Mouse (Mus musculus) kidney, adult 2 months (tissue): ENCODE measurements around the gene Dcaf17. TPM values are rescaled to one million over a fixed set of nuclear protein-coding genes. Genes with fewer than 3 reads are reported as not detected.
A peak's percentile ranks its signal among the peaks of the same experiment; 100 is the strongest.

Experiments
- DNase-seq: peaks from one replicate; pipeline ENCODE4 v3.0.0; 2021
- H3K27ac ChIP-seq: fragments of 200-500 bp; 2 replicates; pipeline ENCODE4 v1.5.1; 2012; ENCODE audit warnings: low read depth, low read length, control low read depth, inconsistent platforms; ENCODE audit not compliant: insufficient read depth
- H3K27me3 ChIP-seq: fragments of 200-500 bp; replicated peaks from 2 replicates; pipeline ENCODE4 v1.6.1; 2012; ENCODE audit warnings: mild to moderate bottlenecking, moderate library complexity, low read length, inconsistent platforms; ENCODE audit not compliant: control insufficient read depth, insufficient read depth
- H3K36me3 ChIP-seq: fragments of 200-500 bp; 2 replicates; pipeline ENCODE4 v1.6.1; 2012; ENCODE audit warnings: mild to moderate bottlenecking, moderate library complexity, low read length, inconsistent platforms; ENCODE audit not compliant: control insufficient read depth, insufficient read depth
- H3K4me1 ChIP-seq: fragments of 200-500 bp; 2 replicates; pipeline ENCODE4 v1.6.1; 2011; ENCODE audit warnings: low read length; ENCODE audit not compliant: control insufficient read depth, insufficient read depth
- H3K4me3 ChIP-seq: fragments of 200-500 bp; 2 replicates; pipeline ENCODE4 v1.5.1; 2011; ENCODE audit warnings: mild to moderate bottlenecking, low read depth, low read length, control low read depth; ENCODE audit not compliant: insufficient read depth
- CTCF ChIP-seq: fragments of 200-500 bp; conservative IDR thresholded peaks from 2 replicates; pipeline ENCODE4 v1.5.1; 2011; ENCODE audit warnings: low read depth, mild to moderate bottlenecking, control low read depth, low read length, moderate library complexity, mixed read lengths; ENCODE audit not compliant: insufficient read depth, insufficient read length
- POLR2A ChIP-seq: fragments of 200-500 bp; IDR thresholded peaks from one replicate; pipeline ENCODE4 v1.6.1; 2011; ENCODE audit warnings: low read depth, low read length, control low read depth
- WGBS: fragments of 180-500 bp; shearing (Covaris S2); methylation state at CpG from one replicate; pipeline ENCODE4 v1.1.7; 2018; 5-methylcytosine and 5-hydroxymethylcytosine counted together
- polyA plus RNA-seq: library from polyadenylated mRNA; depleted of rRNA; stranded (reverse); fragments of >200 nt; gene quantifications from 2 replicates; pipeline ENCODE4 v1.2.3, GENCODE M21; 2012

The Dcaf17 gene
- polyA plus RNA-seq, 1 experiment, result 3.7 TPM

- DNase-seq, result no peak
- H3K4me1 ChIP-seq, result peaks cover 6% of the 10 kb centered on the region; the same call in 1 of the 2 replicates
- H3K27me3 ChIP-seq, result no peaks in the 10 kb centered on the region
- H3K27ac ChIP-seq, result no peak overlapping the region
- TF ChIP-seq POLR2A (no peak), CTCF (no peak)
- no peak overlapping the region for H3K4me3 ChIP-seq
- no peaks in the 10 kb centered on the region for H3K36me3 ChIP-seq
- WGBS, result 93% methylated on average over 6 of the region's 6 CpGs
Observed at GRCm38 (mm10) chr2:71023986-71024385, 31.1 kb upstream of the Dcaf17 start.

- Histone ChIP-seq H3K27me3 (no peaks in the 10 kb centered on the region), H3K4me3 (no peak overlapping the region), H3K36me3 (no peaks in the 10 kb centered on the region), H3K4me1 (peaks cover 9% of the 10 kb centered on the region; the same call in 1 of the 2 replicates), H3K27ac (peak overlapping the region; percentile 83)
- DNase-seq, result peak; percentile 88
- WGBS, result 31% methylated on average over 12 of the region's 12 CpGs
- no peak for TF ChIP-seq CTCF
- no peak for TF ChIP-seq POLR2A
Observed at GRCm38 (mm10) chr2:71025576-71026315, 29.4 kb upstream of the Dcaf17 start.

- H3K4me3 ChIP-seq, result no peak overlapping the region
- TF ChIP-seq CTCF (no peak), POLR2A (no peak)
- 0 out of 2 replicates have a peak overlapping the region, but pooled peaks have one; percentile 0 for H3K27ac ChIP-seq
- DNase-seq, result peak; percentile 54
- no peaks in the 10 kb centered on the region for H3K36me3 ChIP-seq
- peaks cover 9% of the 10 kb centered on the region; the same call in 1 of the 2 replicates for H3K4me1 ChIP-seq
- H3K27me3 ChIP-seq, result no peaks in the 10 kb centered on the region
- 62% methylated on average over 5 of the region's 5 CpGs for WGBS
Observed at GRCm38 (mm10) chr2:71026787-71027186, 28.3 kb upstream of the Dcaf17 start.

- Histone ChIP-seq H3K4me1 (peaks cover 9% of the 10 kb centered on the region; the same call in 1 of the 2 replicates), H3K4me3 (no peak overlapping the region), H3K27ac (no peak overlapping the region), H3K27me3 (no peaks in the 10 kb centered on the region), H3K36me3 (no peaks in the 10 kb centered on the region)
- TF ChIP-seq CTCF (no peak), POLR2A (no peak)
- no peak for DNase-seq
- over 99% methylated on average over 9 of the region's 9 CpGs for WGBS
Observed at GRCm38 (mm10) chr2:71027631-71028030, 27.5 kb upstream of the Dcaf17 start.

GRCm38 (mm10) chr2:71030663-71031062 lies 24.5 kb upstream of the Dcaf17 start:
- Histone ChIP-seq H3K27ac (no peak overlapping the region), H3K4me3 (no peak overlapping the region), H3K36me3 (no peaks in the 10 kb centered on the region), H3K4me1 (peaks cover 6% of the 10 kb centered on the region; the same call in 1 of the 2 replicates), H3K27me3 (no peaks in the 10 kb centered on the region)
- TF ChIP-seq CTCF (no peak), POLR2A (no peak)
- WGBS, result 78% methylated on average over 2 of the region's 2 CpGs
- peak; percentile 24 for DNase-seq

GRCm38 (mm10) chr2:71031973-71032794 lies 22.9 kb upstream of the Dcaf17 start:
- Histone ChIP-seq H3K27ac (no peak overlapping the region), H3K36me3 (no peaks in the 10 kb centered on the region), H3K27me3 (no peaks in the 10 kb centered on the region), H3K4me3 (no peak overlapping the region), H3K4me1 (peaks cover 3% of the 10 kb centered on the region; the same call in 1 of the 2 replicates)
- WGBS, result 84% methylated on average over 18 of the region's 18 CpGs
- TF ChIP-seq CTCF, result no peak
- TF ChIP-seq POLR2A, result no peak
- DNase-seq, result no peak

- Histone ChIP-seq H3K4me1 (peaks cover 3% of the 10 kb centered on the region; the same call in 1 of the 2 replicates), H3K36me3 (no peaks in the 10 kb centered on the region), H3K27ac (no peak overlapping the region), H3K4me3 (no peak overlapping the region), H3K27me3 (no peaks in the 10 kb centered on the region)
- WGBS, result 91% methylated on average over 4 of the region's 4 CpGs
- DNase-seq, result no peak
- no peak for TF ChIP-seq POLR2A
- no peak for TF ChIP-seq CTCF
Observed at GRCm38 (mm10) chr2:71033014-71033413, 22.1 kb upstream of the Dcaf17 start.
